Comparison of ENCODE assay signal across 18 mouse cellular contexts in the genomic region with DNA sequence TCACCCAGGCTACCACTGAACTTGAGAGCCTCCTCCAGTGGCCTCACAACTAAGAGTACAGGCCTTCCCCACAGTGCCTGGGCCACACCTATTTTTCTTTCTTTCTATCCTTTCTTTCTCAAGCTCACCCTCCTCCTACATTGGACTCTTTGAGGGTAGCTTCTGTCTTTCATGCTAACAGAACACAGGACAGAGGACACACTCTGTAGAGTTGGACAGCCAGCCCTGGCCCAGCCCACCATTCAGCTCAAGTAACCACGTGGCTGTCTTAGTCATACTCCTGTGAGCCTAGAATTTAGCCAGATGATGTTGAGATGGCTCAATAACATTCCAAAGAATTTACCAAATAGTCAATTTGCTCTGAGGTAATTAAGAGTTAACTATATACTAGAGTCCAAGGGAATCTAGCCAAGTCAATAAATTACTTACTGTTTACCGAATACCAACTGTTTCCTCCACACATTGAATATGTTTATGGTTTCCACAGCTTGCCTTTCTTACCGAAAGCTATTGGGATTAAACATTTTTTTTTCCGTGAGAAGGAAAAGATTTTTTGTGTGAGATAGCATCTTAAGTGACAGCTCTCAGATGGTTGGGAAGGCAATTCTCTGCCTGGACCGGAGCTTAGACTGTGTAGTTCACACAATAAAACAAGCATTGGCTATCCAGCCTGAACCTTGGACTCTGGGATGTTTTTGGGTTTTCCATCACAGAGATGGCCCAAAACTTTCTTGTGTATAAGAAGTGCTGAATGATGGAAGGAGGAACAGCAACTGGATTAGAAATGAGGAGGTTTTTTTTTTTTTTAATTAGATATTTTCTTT. TPM values are rescaled to one million over a fixed set of nuclear protein-coding genes. Genes with fewer than 3 reads are reported as not detected.
A peak's percentile ranks its signal among the peaks of the same experiment; 100 is the strongest.
DNase-seq lines count a peak whose midpoint lies in the region; ATAC-seq lines count a peak whose summit lies in the region.
"Had no signal": no experiment of that assay in that cellular context is flagged by ENCODE, and none has a peak within 500 bp of the region (broad histone marks: within the 10 kb centered on the region; RNA-seq: fewer than 3 reads in every experiment).

No protein-coding gene starts in this region.

- H3K4me3 ChIP-seq in kidney, embryonic 15.5 days (replicated peaks) = no peak overlapping the region
- H3K4me3 ChIP-seq in intestine, embryonic 16.5 days (ENCODE audit: low read length) = no peak overlapping the region
- no peak overlapping the region for H3K4me3 ChIP-seq in forebrain, embryonic 10.5 days
- H3K4me3 ChIP-seq: heart, embryonic 10.5 days; hindbrain, embryonic 15.5 days; midbrain, embryonic 15.5 days had no signal

- H3K36me3 ChIP-seq in kidney, embryonic 15.5 days = no peaks in the 10 kb centered on the region
- H3K36me3 ChIP-seq in intestine, embryonic 16.5 days (ENCODE audit: control insufficient read depth, insufficient read depth, low read length) = no peaks in the 10 kb centered on the region
- no peaks in the 10 kb centered on the region for H3K36me3 ChIP-seq in forebrain, embryonic 10.5 days (replicated peaks)
- H3K36me3 ChIP-seq: heart, embryonic 10.5 days; hindbrain, embryonic 15.5 days; midbrain, embryonic 15.5 days had no signal

- no peak overlapping the region for H3K4me2 ChIP-seq in kidney, embryonic 15.5 days
- H3K4me2 ChIP-seq in intestine, embryonic 16.5 days (ENCODE audit: low read depth, low read length) = no peak overlapping the region
- H3K4me2 ChIP-seq: hindbrain, embryonic 15.5 days; midbrain, embryonic 15.5 days had no signal

- DNase-seq in kidney, adult 11 months = no peak
- DNase-seq in 3134 (ENCODE audit: extremely low read depth, insufficient read length, low spot score) = peak; percentile 54
- DNase-seq in Muller cell, postnatal 12 days (ENCODE audit: inconsistent ontology term) = peak; percentile 21
- DNase-seq in frontal cortex, adult 2 months (ENCODE audit: extremely low spot score in 1 of 2, low spot score in 1 of 2) = no peak
- DNase-seq in left cerebral cortex, postnatal 10 days (ENCODE audit: extremely low spot score in 1 of 2, low spot score in 2 of 2) = no peak
- DNase-seq in forebrain, embryonic 10.5 days (ENCODE audit: extremely low spot score, low spot score) = no peak
- DNase-seq: cerebellum, adult 11-12 months; cerebellum, postnatal 36 days; gastrocnemius, postnatal 25 days; heart, postnatal 14 days; liver; right cerebral cortex, postnatal 25 days had no signal

- H3K27me3 ChIP-seq in kidney, embryonic 15.5 days = no peaks in the 10 kb centered on the region
- no peaks in the 10 kb centered on the region for H3K27me3 ChIP-seq in intestine, embryonic 16.5 days (replicated peaks; ENCODE audit: control insufficient read depth, insufficient read depth, low read length)
- H3K27me3 ChIP-seq in forebrain, embryonic 10.5 days (ENCODE audit: poor library complexity, severe bottlenecking) = no peaks in the 10 kb centered on the region
- H3K27me3 ChIP-seq: hindbrain, embryonic 15.5 days; midbrain, embryonic 15.5 days had no signal

- H3K9ac ChIP-seq in kidney, embryonic 15.5 days = no peak overlapping the region
- no peak overlapping the region for H3K9ac ChIP-seq in intestine, embryonic 16.5 days (ENCODE audit: low read depth, low read length)
- H3K9ac ChIP-seq: hindbrain, embryonic 15.5 days; midbrain, embryonic 15.5 days had no signal

- H3K4me1 ChIP-seq in kidney, embryonic 15.5 days = peaks cover 5% of the 10 kb centered on the region
- H3K4me1 ChIP-seq in intestine, embryonic 16.5 days (ENCODE audit: control insufficient read depth, insufficient read depth, low read length) = peaks cover 6% of the 10 kb centered on the region
- H3K4me1 ChIP-seq in forebrain, embryonic 10.5 days = peaks cover 1% of the 10 kb centered on the region
- H3K4me1 ChIP-seq: hindbrain, embryonic 15.5 days; midbrain, embryonic 15.5 days had no signal

- H3K27ac ChIP-seq in kidney, embryonic 15.5 days = peak overlapping the region; percentile 54
- H3K27ac ChIP-seq in intestine, embryonic 16.5 days (ENCODE audit: low read length) = peak overlapping the region; percentile 54
- no peak overlapping the region for H3K27ac ChIP-seq in forebrain, embryonic 10.5 days
- H3K27ac ChIP-seq: heart, embryonic 10.5 days; hindbrain, embryonic 15.5 days; midbrain, embryonic 15.5 days had no signal

- WGBS in kidney, embryonic 15.5 days = 39% methylated on average over 5 of the region's 5 CpGs
- 31% methylated on average over 5 of the region's 5 CpGs for WGBS in intestine, embryonic 16.5 days
- 85% methylated on average over 5 of the region's 5 CpGs for WGBS in forebrain, embryonic 10.5 days

- no peaks in the 10 kb centered on the region for H3K9me3 ChIP-seq in kidney, embryonic 15.5 days (replicated peaks)
- no peaks in the 10 kb centered on the region for H3K9me3 ChIP-seq in intestine, embryonic 16.5 days (ENCODE audit: control insufficient read depth, low read length)
- no peaks in the 10 kb centered on the region for H3K9me3 ChIP-seq in forebrain, embryonic 10.5 days
- H3K9me3 ChIP-seq: heart, embryonic 10.5 days; hindbrain, embryonic 15.5 days; midbrain, embryonic 15.5 days had no signal

- no peak for ATAC-seq in kidney, embryonic 15.5 days (replicated peaks; ENCODE audit: low FRiP score)
- peak; percentile 86 for ATAC-seq in intestine, embryonic 16.5 days
- ATAC-seq: CD4-positive, CD25-positive, alpha-beta regulatory T cell, adult 4 months; midbrain, embryonic 15.5 days had no signal

- intact Hi-C loops in left cerebral cortex, postnatal 10 days (cut with DNase I) = no loop called here

RNA-seq across cellular contexts. Expression of a gene that starts 10.9 kb away (rescaled TPM):
- polyA plus RNA-seq in kidney, embryonic 15.5 days (2015; fragmentation: Nextera tagmentation; extraction: Ambion mirVana) = 5.0 and 5.7 TPM in 2 replicates
- 13.4 and 13.9 TPM in 2 replicates for polyA plus RNA-seq in intestine, embryonic 16.5 days (2015; fragmentation: Nextera tagmentation; extraction: Ambion mirVana)
- 9.4 and 10.8 TPM in 2 replicates for polyA plus RNA-seq in frontal cortex, adult 2 months (2012; rRNA removed)
- total RNA-seq in left cerebral cortex, postnatal 10 days (2021) = 1 to 10 TPM; 2.8 to 3.7 TPM
- polyA plus RNA-seq in forebrain, embryonic 10.5 days (2016; fragmentation: Nextera tagmentation; extraction: Ambion mirVana) = 0.07 and 0.16 TPM in 2 replicates

Comparison
In these comparisons a context has a peak if more than half of its experiments do, and no peak if none do; other contexts are left out.
1. DNase-seq: peak in 3134 (single experiment) and Muller cell, postnatal 12 days (single experiment); none in kidney, adult 11 months (single experiment), frontal cortex, adult 2 months (0 of 2), left cerebral cortex, postnatal 10 days (0 of 2) and forebrain, embryonic 10.5 days (single experiment).